Mouse (Mus musculus) kidney, adult 18-20 months (tissue): Measurements from ENCODE around the gene Zfp146.
"Not testable (repeated sequence)": the region's sequence is repeated elsewhere in the genome, so short reads cannot be mapped to it uniquely, and the experiment has no call there.

Source experiments
- DNase-seq: peaks from one replicate; pipeline ENCODE4 v3.0.0; 2021

Gene Zfp146

GRCm38 (mm10) chr7:30169583-30170282 lies at the start of gene Zfp146:
Zfp146 (minus strand) TSS chr7:30169750.
- DNase-seq = peak; percentile 95

- DNase-seq = no peak
These were observed 47.7 kb upstream of the Zfp146 start for GRCm38 (mm10) chr7:30217277-30217676.

- peak; percentile 76 for DNase-seq
These were observed 47.2 kb upstream of the Zfp146 start for GRCm38 (mm10) chr7:30216723-30217151.

DNA sequence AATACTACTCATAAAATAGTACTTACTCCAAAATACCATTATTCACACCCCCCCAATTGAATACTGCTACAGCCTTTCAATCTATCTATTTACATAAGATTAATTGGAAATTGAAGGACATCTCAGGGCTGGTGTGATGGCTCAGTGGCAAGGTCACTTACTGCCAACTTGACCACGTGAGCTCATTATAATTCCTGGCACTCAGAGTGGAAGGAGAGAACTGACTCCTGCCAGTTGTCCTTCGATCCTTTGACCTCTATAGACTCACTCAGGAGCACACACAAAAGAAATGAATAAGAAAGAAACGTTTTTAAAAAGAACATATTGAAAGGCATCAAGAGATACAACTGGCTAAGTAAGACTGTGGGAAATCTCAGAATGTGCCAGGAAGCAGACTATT lies 46.3 kb upstream of the Zfp146 start:
- DNase-seq = peak; percentile 29

DNA sequence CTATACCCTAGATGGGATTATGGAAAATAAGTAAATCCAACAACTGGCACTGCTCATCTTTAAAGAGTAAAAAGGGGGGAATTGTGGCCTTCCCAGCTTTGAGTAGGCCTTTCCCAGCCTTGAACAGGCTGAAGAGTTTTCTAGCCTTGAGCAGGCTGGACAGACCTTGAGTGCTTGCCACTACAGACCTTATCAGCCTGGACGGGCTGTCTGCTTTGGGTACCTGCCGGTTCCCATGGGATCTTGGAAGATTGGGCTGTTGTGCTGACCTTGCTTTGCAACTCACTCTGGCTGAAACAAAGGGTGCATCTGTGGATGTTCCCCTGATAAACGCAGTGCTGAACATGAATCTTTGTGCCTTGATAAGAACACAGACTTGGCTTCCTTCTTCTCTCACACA lies 44.3 kb upstream of the Zfp146 start:
- DNase-seq = no peak

DNA sequence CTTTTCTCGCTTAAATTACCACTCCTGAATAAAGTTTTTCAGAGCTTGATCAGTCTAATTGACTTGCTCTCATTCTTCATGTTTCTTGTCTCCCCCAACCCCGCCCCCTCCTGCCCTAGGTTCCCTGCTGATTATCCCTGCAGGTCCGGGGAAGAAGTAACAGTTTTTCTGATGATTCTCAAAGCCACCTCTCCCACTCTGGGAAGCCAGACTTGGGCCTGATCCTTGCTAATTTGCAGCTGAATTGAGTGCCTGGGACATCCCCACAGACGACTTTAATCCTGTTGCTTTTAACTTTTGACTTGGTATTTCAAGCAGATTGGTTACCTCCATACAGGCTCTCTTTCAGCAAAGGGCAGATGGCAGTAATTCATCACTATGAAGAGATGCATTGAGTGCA lies 41.5 kb upstream of the Zfp146 start:
- DNase-seq = no peak

DNA sequence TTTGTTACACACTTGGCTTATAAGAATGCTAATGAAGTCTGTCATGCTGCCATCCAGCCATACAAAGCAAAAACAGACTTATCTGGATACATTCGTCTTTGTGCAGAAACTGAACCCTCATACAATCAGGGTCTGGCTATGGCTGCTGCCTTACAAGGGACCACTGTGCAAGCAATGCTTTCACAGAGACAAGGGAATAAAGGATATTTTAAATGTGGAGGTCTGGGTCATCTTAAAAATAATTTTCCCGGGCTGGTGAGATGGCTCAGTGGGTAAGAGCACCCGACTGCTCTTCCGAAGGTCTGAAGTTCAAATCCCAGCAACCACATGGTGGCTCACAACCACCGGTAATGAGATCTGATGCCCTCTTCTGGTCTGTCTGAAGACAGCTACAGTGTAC lies 36.8 kb upstream of the Zfp146 start:
- not testable (repeated sequence) for DNase-seq

GRCm38 (mm10) chr7:30205383-30205782 lies 35.8 kb upstream of the Zfp146 start:
- peak; percentile 69 for DNase-seq

DNA sequence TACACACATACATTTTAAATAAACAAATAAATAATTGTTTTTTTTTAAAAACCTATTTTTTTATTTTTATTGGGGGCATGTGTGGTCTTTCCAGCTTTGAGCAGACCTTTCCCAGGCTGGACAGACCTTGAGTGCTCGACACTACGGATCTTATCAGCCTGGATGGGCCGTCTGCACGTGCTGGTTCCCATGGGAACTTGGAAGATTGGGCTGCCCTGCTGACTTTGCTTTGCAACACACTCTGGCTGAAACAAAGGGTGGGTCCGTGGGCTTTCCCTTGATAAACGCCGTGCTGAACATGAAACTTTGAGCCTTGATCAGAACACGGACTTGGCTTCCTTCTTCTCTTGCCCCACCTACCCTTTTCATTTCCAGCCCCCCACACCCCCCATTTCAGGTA lies 34.8 kb upstream of the Zfp146 start:
- no peak for DNase-seq

DNA sequence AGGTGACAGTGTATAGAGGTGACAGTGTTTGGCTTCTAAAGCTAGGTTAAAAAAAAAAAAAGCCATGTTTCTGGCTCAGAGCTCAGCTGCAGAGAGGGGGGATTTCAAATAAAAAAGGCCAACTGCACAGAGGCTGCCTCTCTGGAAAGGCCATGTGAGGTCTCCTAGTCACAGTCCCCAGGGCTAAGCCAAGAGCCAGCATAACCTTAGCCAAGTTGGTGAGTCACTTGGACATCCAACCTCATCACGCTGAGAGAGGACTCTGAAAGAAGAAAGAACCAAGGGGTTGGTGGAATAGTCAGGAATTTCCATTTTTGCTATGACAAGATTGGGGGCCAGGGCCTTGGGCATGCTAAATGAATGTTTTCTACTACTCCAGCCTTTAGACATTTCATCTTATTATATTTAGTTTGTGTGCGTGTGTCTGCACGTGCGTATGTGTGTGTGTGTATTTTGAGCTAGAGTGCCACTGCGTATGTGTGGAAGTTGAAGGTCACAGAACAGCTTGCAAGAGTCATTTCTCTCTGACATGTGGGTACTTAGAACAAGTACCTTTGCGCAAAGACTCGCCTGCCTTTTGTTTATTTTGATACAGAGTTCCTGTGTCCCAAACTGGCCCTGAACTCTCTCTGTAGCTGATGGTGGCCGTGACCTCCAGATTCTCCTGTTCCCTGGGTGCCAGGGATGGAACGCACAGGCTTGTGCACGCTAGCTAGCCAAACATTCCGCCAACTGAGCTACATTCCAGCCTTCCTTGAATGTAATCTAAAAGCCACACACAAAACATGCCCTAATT lies 33.5 kb upstream of the Zfp146 start:
- DNase-seq = no peak

DNA sequence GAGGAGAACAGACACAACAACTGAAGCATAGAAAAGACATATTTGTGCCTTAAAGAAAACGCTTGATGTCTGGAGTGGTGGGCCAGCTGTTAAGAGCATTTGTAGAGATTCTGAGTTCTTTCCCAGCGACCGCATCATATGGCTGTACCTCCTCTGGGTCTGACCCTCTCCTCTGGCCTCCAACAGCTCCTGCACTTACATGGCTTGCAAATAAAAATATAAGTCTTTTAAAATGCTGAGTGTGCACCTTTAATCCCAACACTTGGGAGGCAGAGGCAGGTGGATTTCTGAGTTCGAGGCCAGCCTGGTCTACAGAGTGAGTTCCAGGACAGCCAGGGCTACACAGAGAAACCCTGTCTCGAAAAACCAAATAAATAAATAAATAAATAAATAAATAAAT lies 31.1 kb upstream of the Zfp146 start:
- DNase-seq = not testable (repeated sequence)

DNA sequence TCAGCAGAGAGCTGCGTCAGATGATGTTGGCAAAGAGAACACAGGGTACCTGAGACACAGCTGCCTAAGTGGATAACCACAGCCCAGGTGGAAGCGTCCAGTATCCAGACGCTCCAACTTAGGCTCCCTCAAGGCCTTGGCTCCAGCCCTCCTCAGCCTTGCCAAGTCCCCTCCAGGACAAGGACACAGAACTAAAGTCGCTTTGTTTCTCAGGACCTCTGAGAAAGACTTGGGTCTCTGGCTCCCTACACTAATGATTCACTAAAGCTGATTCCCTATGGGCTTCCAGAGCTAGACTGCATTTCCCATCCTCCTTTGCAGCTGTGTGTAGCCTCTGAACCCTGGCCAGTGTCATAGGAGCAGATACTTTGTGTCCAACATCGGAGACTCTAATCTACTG lies 30.6 kb upstream of the Zfp146 start:
- DNase-seq = no peak

DNA sequence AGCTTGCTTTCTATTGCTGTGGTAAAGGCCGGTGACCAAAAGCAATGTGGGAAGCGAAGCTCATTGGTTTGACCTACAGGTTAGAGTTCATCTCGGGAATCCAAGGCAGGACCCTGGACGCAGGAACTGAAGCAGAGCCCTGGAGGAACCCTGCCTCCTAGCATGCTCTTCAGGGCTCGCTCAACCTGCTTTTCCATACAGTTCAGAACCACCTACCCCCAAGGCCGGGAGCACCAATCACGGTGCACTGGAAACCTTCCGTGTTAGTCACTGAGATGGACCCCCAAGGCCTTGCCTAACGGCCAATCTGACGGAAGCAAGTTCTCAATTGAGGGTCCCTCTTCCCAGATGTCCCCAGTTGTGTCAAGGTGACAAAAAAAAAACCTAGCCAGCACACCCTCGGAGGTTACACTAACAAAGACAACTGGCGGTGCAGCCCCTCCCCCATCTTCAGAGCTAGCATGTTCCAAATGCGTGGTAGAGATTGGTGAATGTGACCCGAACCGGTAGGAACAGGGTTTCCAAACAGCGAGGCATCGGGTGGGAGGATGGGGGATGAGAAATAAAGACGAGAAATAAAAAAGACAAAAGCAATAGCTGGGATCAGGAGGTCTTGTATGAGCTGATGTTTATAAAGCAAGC lies 30.1 kb upstream of the Zfp146 start:
- DNase-seq = no peak

DNA sequence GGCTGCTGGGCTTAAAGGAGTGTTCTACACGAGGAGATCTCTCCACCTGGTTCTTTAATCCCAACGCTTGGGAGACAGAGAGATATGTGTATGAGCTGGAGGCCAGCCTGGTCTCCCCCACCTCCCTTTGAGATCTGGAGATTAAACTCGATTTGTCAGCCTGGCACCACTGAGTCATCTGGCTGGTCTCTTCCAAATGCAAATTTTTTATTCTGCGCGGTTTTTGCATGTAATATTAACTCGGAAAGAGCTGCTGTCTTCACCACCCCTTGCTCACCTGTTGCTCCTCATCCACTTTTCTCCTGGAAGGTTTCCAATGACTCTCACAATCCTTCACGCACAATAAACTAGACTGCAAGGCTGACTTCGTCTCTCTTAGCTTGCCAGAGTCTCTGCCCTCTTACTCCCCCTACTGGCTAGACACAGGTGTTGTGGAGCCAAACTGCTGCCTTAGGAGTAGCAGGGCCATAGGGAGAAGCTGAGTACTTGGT lies 29.0 kb upstream of the Zfp146 start, which contains the start of gene Capns1:
Gene Capns1, minus strand, starts transcription at position 331 of the 491 bp plus-strand sequence.
- peak; percentile 52 for DNase-seq

GRCm38 (mm10) chr7:30197592-30198129 lies 28.1 kb upstream of the Zfp146 start:
- no peak for DNase-seq

DNA sequence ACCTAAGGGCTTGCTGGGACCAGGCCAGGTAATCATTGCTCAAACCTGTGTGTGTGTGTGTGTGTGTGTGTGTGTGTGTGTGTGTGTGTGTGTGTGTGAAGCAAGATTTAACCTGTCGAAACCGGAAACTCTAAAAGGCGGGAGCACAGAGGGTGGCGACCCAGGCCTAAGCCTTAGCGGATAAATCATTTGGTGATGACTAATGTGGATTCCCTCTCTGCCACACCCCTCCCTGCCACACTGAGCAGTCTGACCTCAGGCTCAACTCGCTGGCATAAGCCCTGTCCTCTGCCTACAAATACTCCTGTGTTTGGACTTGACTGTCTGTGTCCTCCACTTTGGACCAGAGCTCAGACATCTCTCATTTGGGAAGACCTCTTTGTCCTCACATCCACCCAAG lies 26.6 kb upstream of the Zfp146 start:
- DNase-seq = no peak

- DNase-seq = no peak
These were observed 25.9 kb upstream of the Zfp146 start for GRCm38 (mm10) chr7:30195461-30195860.

- DNase-seq = peak; percentile 92
These were observed 25.3 kb upstream of the Zfp146 start for GRCm38 (mm10) chr7:30194884-30195283.

- peak; percentile 53 for DNase-seq
These were observed 24.7 kb upstream of the Zfp146 start for GRCm38 (mm10) chr7:30194101-30194831.

DNA sequence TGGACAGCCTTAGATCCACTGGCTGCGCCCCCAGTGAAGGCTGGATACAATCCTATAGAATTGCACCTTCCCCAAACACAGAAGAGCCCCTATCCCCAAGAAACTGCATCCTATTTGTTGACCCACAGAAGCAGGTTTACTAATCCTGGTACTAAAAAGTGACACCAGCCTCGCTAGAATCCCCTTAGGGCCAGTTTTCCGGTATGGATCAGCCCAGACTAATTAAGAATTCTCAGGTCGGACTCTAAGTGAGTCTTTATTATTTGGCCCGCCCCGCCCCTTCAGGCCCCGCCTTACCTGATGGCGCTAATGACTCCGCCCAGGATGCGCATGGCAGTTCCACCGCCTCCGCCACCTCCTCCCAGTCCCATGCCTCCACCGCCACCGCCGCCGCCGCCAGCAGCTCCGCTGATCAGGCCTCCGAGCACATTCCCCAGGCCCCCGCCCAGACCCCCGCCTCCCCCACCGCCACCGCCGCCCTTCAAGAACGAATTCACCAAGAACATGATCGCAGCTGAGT lies 24.1 kb upstream of the Zfp146 start:
- DNase-seq = peak; percentile 89

- no peak for DNase-seq
These were observed 23.5 kb upstream of the Zfp146 start for GRCm38 (mm10) chr7:30193013-30193412.

DNA sequence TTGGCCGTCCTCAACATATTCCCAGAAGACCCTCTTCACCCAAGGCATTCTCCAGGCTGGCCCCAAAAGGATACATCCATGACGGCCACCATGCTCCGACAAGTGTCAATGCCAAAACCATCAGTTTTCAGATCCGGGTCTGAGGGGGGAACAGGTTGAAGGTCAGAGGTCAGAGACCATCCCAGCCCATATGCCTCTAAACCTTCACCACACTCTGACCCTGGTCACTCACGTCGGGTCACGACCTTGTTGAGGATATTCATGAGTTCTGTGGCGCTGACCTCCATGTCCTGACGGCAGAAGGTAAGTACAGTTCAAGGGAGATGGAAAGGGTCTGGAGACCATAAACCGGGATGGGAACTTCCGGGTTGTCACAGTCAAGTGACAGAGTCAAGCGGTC lies 22.5 kb upstream of the Zfp146 start:
- no peak for DNase-seq
